Mouse (Mus musculus): ENCODE measurements around the gene Pank4. TPM values are rescaled to one million over a fixed set of nuclear protein-coding genes. Genes with fewer than 3 reads are reported as not detected.

Gene Pank4
- total and polyA plus RNA-seq, 2 experiments: 13.5 to 19.5 TPM

GRCm38 (mm10) chr4:155017253-155017878, 53.4 kb downstream of the Pank4 start:
- no peak for DNase-seq (ENCODE audit: extremely low read depth, low read depth, low spot score)
- Histone ChIP-seq H3K9ac (ENCODE audit: low read depth, low read length) (no peak overlapping the region), H3K79me2 (ENCODE audit: control insufficient read depth, insufficient read depth, low read length) (no peaks in the 10 kb centered on the region), H3K4me3 (ENCODE audit: insufficient read depth, low read depth, low read length) (no peak overlapping the region), H3K36me3 (ENCODE audit: control insufficient read depth, insufficient read depth, low read length) (no peaks in the 10 kb centered on the region), H3K27ac (replicated peaks; ENCODE audit: insufficient read depth, low read depth, low read length) (no peak overlapping the region), H3K27me3 (ENCODE audit: control insufficient read depth, insufficient read depth, low read length) (no peaks in the 10 kb centered on the region), H3K4me1 (ENCODE audit: control insufficient read depth, insufficient read depth, low read length) (peaks cover 9% of the 10 kb centered on the region; the same call in 1 of the 2 replicates)
- 88% methylated on average over 11 of the region's 11 CpGs for WGBS
- TF ChIP-seq POLR2A (IDR thresholded peaks at IDR 0.05; ENCODE audit: extremely low read depth, insufficient read depth, low read length) (no peak), CTCF (IDR thresholded peaks at IDR 0.05; ENCODE audit: low read depth, low read length) (no peak)

GRCm38 (mm10) chr4:155018066-155018465, 54.1 kb downstream of the Pank4 start:
- Histone ChIP-seq H3K9ac (ENCODE audit: low read depth, low read length) (no peak overlapping the region), H3K27me3 (ENCODE audit: control insufficient read depth, insufficient read depth, low read length) (no peaks in the 10 kb centered on the region), H3K36me3 (ENCODE audit: control insufficient read depth, insufficient read depth, low read length) (no peaks in the 10 kb centered on the region), H3K4me3 (ENCODE audit: insufficient read depth, low read depth, low read length) (no peak overlapping the region), H3K79me2 (ENCODE audit: control insufficient read depth, insufficient read depth, low read length) (no peaks in the 10 kb centered on the region), H3K4me1 (ENCODE audit: control insufficient read depth, insufficient read depth, low read length) (peaks cover 9% of the 10 kb centered on the region; the same call in 1 of the 2 replicates), H3K27ac (replicated peaks; ENCODE audit: insufficient read depth, low read depth, low read length) (no peak overlapping the region)
- DNase-seq (ENCODE audit: extremely low read depth, low read depth, low spot score): no peak
- TF ChIP-seq POLR2A (IDR thresholded peaks at IDR 0.05; ENCODE audit: extremely low read depth, insufficient read depth, low read length) (no peak), CTCF (IDR thresholded peaks at IDR 0.05; ENCODE audit: low read depth, low read length) (no peak)
- 77% methylated on average over 8 of the region's 8 CpGs for WGBS

GRCm38 (mm10) chr4:155018601-155019335, 54.8 kb downstream of the Pank4 start:
- no peaks in the 10 kb centered on the region for H3K79me2 ChIP-seq (ENCODE audit: control insufficient read depth, insufficient read depth, low read length)
- H3K4me1 ChIP-seq (ENCODE audit: control insufficient read depth, insufficient read depth, low read length): peaks cover 9% of the 10 kb centered on the region; the same call in 1 of the 2 replicates
- H3K4me3 ChIP-seq (ENCODE audit: insufficient read depth, low read depth, low read length): no peak overlapping the region
- no peak overlapping the region for H3K9ac ChIP-seq (ENCODE audit: low read depth, low read length)
- no peaks in the 10 kb centered on the region for H3K36me3 ChIP-seq (ENCODE audit: control insufficient read depth, insufficient read depth, low read length)
- no peak for TF ChIP-seq CTCF (IDR thresholded peaks at IDR 0.05; ENCODE audit: low read depth, low read length)
- no peak for TF ChIP-seq POLR2A (IDR thresholded peaks at IDR 0.05; ENCODE audit: extremely low read depth, insufficient read depth, low read length)
- WGBS: 17% methylated on average over 15 of the region's 15 CpGs
- no peak for DNase-seq (ENCODE audit: extremely low read depth, low read depth, low spot score)
- no peak overlapping the region for H3K27ac ChIP-seq (replicated peaks; ENCODE audit: insufficient read depth, low read depth, low read length)
- no peaks in the 10 kb centered on the region for H3K27me3 ChIP-seq (ENCODE audit: control insufficient read depth, insufficient read depth, low read length)

GRCm38 (mm10) chr4:155019336-155019847, 55.5 kb downstream of the Pank4 start:
- DNase-seq (ENCODE audit: extremely low read depth, low read depth, low spot score): no peak
- WGBS: 9% methylated on average over 10 of the region's 10 CpGs
- Histone ChIP-seq H3K4me3 (ENCODE audit: insufficient read depth, low read depth, low read length) (no peak overlapping the region), H3K27ac (replicated peaks; ENCODE audit: insufficient read depth, low read depth, low read length) (no peak overlapping the region), H3K27me3 (ENCODE audit: control insufficient read depth, insufficient read depth, low read length) (no peaks in the 10 kb centered on the region), H3K9ac (ENCODE audit: low read depth, low read length) (no peak overlapping the region), H3K36me3 (ENCODE audit: control insufficient read depth, insufficient read depth, low read length) (no peaks in the 10 kb centered on the region), H3K4me1 (ENCODE audit: control insufficient read depth, insufficient read depth, low read length) (peaks cover 9% of the 10 kb centered on the region; the same call in 1 of the 2 replicates), H3K79me2 (ENCODE audit: control insufficient read depth, insufficient read depth, low read length) (no peaks in the 10 kb centered on the region)
- TF ChIP-seq CTCF (IDR thresholded peaks at IDR 0.05; ENCODE audit: low read depth, low read length) (no peak), POLR2A (IDR thresholded peaks at IDR 0.05; ENCODE audit: extremely low read depth, insufficient read depth, low read length) (no peak)

- H3K4me3 ChIP-seq (ENCODE audit: insufficient read depth, low read depth, low read length): no peak overlapping the region
- H3K9ac ChIP-seq (ENCODE audit: low read depth, low read length): no peak overlapping the region
- H3K36me3 ChIP-seq (ENCODE audit: control insufficient read depth, insufficient read depth, low read length): no peaks in the 10 kb centered on the region
- H3K4me1 ChIP-seq (ENCODE audit: control insufficient read depth, insufficient read depth, low read length): peaks cover 9% of the 10 kb centered on the region; the same call in 1 of the 2 replicates
- H3K79me2 ChIP-seq (ENCODE audit: control insufficient read depth, insufficient read depth, low read length): no peaks in the 10 kb centered on the region
- H3K27me3 ChIP-seq (ENCODE audit: control insufficient read depth, insufficient read depth, low read length): no peaks in the 10 kb centered on the region
- 89% methylated on average over 1 of the region's 1 CpGs for WGBS
- no peak for TF ChIP-seq CTCF (IDR thresholded peaks at IDR 0.05; ENCODE audit: low read depth, low read length)
- no peak for TF ChIP-seq POLR2A (IDR thresholded peaks at IDR 0.05; ENCODE audit: extremely low read depth, insufficient read depth, low read length)
- no peak for DNase-seq (ENCODE audit: extremely low read depth, low read depth, low spot score)
- no peak overlapping the region for H3K27ac ChIP-seq (replicated peaks; ENCODE audit: insufficient read depth, low read depth, low read length)
Measured at GRCm38 (mm10) chr4:155020141-155020540, 56.2 kb downstream of the Pank4 start.

All from liver, adult 2 months (tissue).